In genomic region chr16:34003566-34004127, GRCm38 (mm10) we compare ENCODE assay signal across 13 mouse cellular contexts. TPM values are rescaled to one million over a fixed set of nuclear protein-coding genes. Genes with fewer than 3 reads are reported as not detected.
A peak's percentile ranks its signal among the peaks of the same experiment; 100 is the strongest.
DNase-seq lines count a peak whose midpoint lies in the region; ATAC-seq lines count a peak whose summit lies in the region.
"Had no signal": no experiment of that assay in that cellular context is flagged by ENCODE, and none has a peak within 500 bp of the region (broad histone marks: within the 10 kb centered on the region; RNA-seq: fewer than 3 reads in every experiment).

No protein-coding gene starts in this region.

- peaks cover 50% of the 10 kb centered on the region for H3K4me1 ChIP-seq in heart, embryonic 13.5 days
- H3K4me1 ChIP-seq in lung, embryonic 16.5 days (replicated peaks; ENCODE audit: control insufficient read depth, insufficient read depth, low read length), result peaks cover 30% of the 10 kb centered on the region
- H3K4me1 ChIP-seq in hindbrain, embryonic 14.5 days (replicated peaks; ENCODE audit: control insufficient read depth, insufficient read depth, low read length), result 0 out of 2 replicates have a peak, but pooled peaks cover 15% of the 10 kb centered on the region
- H3K4me1 ChIP-seq in neural tube, embryonic 15.5 days, result peaks cover 16% of the 10 kb centered on the region

- H3K27ac ChIP-seq in heart, embryonic 13.5 days (replicated peaks), result peak overlapping the region; percentile 87
- peak overlapping the region; percentile 79 for H3K27ac ChIP-seq in lung, embryonic 16.5 days (ENCODE audit: low read length)
- peak overlapping the region; percentile 74 for H3K27ac ChIP-seq in hindbrain, embryonic 14.5 days
- H3K27ac ChIP-seq in neural tube, embryonic 15.5 days (replicated peaks), result peak overlapping the region; percentile 66

- intact Hi-C loops in heart, postnatal 25 days (cut with DNase I), result no loop called here

- WGBS in heart, embryonic 13.5 days, result 35% methylated on average over 10 of the region's 10 CpGs
- WGBS in lung, embryonic 16.5 days, result 19% methylated on average over 10 of the region's 10 CpGs
- WGBS in hindbrain, embryonic 14.5 days, result 34% methylated on average over 10 of the region's 10 CpGs
- WGBS in neural tube, embryonic 15.5 days, result 36% methylated on average over 10 of the region's 10 CpGs

- H3K9ac ChIP-seq in heart, embryonic 13.5 days, result peak overlapping the region; percentile 48; the same call in 1 of the 2 replicates
- H3K9ac ChIP-seq in lung, embryonic 16.5 days (ENCODE audit: low read length), result no peak overlapping the region
- no peak overlapping the region for H3K9ac ChIP-seq in hindbrain, embryonic 14.5 days
- no peak overlapping the region for H3K9ac ChIP-seq in neural tube, embryonic 15.5 days (replicated peaks)

- no peak for ATAC-seq in heart, embryonic 13.5 days (ENCODE audit: extremely low read depth, insufficient number of reproducible peaks, low FRiP score, low TSS enrichment)
- no peak for ATAC-seq in lung, embryonic 16.5 days (ENCODE audit: low read depth)
- peak; percentile 9; the same call in 1 of the 2 replicates for ATAC-seq in hindbrain, embryonic 14.5 days (ENCODE audit: low FRiP score)
- 0 out of 2 replicates have a peak, but pooled peaks have one; percentile 20 for ATAC-seq in neural tube, embryonic 15.5 days (ENCODE audit: low FRiP score)
- ATAC-seq: CD4-positive, CD25-positive, alpha-beta regulatory T cell, adult 4 months; Patski had no signal

- peak overlapping the region; percentile 43 for H3K4me2 ChIP-seq in heart, embryonic 13.5 days
- H3K4me2 ChIP-seq in lung, embryonic 16.5 days (ENCODE audit: low read depth, low read length), result peak overlapping the region; percentile 31; the same call in 1 of the 2 replicates
- H3K4me2 ChIP-seq in hindbrain, embryonic 14.5 days (replicated peaks), result no peak overlapping the region
- H3K4me2 ChIP-seq in neural tube, embryonic 15.5 days, result no peak overlapping the region

- no peaks in the 10 kb centered on the region for H3K27me3 ChIP-seq in heart, embryonic 13.5 days (replicated peaks)
- no peaks in the 10 kb centered on the region for H3K27me3 ChIP-seq in lung, embryonic 16.5 days (ENCODE audit: control insufficient read depth, insufficient read depth, low read depth, low read length)
- H3K27me3 ChIP-seq in hindbrain, embryonic 14.5 days (ENCODE audit: control insufficient read depth, insufficient read depth, low read length), result no peaks in the 10 kb centered on the region
- no peaks in the 10 kb centered on the region for H3K27me3 ChIP-seq in neural tube, embryonic 15.5 days (replicated peaks)
- H3K27me3 ChIP-seq: Patski had no signal

- H3K4me3 ChIP-seq in heart, embryonic 13.5 days, result no peak overlapping the region
- no peak overlapping the region for H3K4me3 ChIP-seq in lung, embryonic 16.5 days (ENCODE audit: low read length)
- no peak overlapping the region for H3K4me3 ChIP-seq in hindbrain, embryonic 14.5 days (replicated peaks; ENCODE audit: low read length)
- H3K4me3 ChIP-seq in neural tube, embryonic 15.5 days (replicated peaks), result no peak overlapping the region

- no peaks in the 10 kb centered on the region for H3K9me3 ChIP-seq in heart, embryonic 13.5 days
- no peaks in the 10 kb centered on the region for H3K9me3 ChIP-seq in lung, embryonic 16.5 days (ENCODE audit: control insufficient read depth, low read length)
- no peaks in the 10 kb centered on the region for H3K9me3 ChIP-seq in hindbrain, embryonic 14.5 days (ENCODE audit: control insufficient read depth, low read length)
- H3K9me3 ChIP-seq in neural tube, embryonic 15.5 days (replicated peaks), result no peaks in the 10 kb centered on the region

- no peak for DNase-seq in heart, postnatal 25 days (ENCODE audit: low spot score)
- no peak for DNase-seq in lung, adult 18-20 months
- peak; percentile 27 for DNase-seq in hindbrain, embryonic 14.5 days (ENCODE audit: low spot score)
- DNase-seq in adrenal gland, postnatal 4 days (ENCODE audit: low spot score in 2 of 2), result no peak
- DNase-seq in right cerebral cortex, postnatal 36 days (ENCODE audit: low spot score in 2 of 2), result no peak
- DNase-seq: adrenal gland, postnatal 25 days; cerebellum, adult 9-10 months; kidney, adult 9 months had no signal

- 0 out of 2 replicates have a peak, but pooled peaks cover 4% of the 10 kb centered on the region for H3K36me3 ChIP-seq in heart, embryonic 13.5 days
- no peaks in the 10 kb centered on the region for H3K36me3 ChIP-seq in lung, embryonic 16.5 days (ENCODE audit: control insufficient read depth, insufficient read depth, low read length)
- 0 out of 2 replicates have a peak, but pooled peaks cover 10% of the 10 kb centered on the region for H3K36me3 ChIP-seq in hindbrain, embryonic 14.5 days (replicated peaks; ENCODE audit: control insufficient read depth, insufficient read depth)
- H3K36me3 ChIP-seq in neural tube, embryonic 15.5 days, result peaks cover 6% of the 10 kb centered on the region; the same call in 1 of the 2 replicates

RNA-seq across cellular contexts. Expression of gene Umps, which starts 36.8 kb away (rescaled TPM):
- 32.9 and 33.4 TPM in 2 replicates for polyA plus RNA-seq in heart, embryonic 13.5 days (2015; fragmentation: Nextera tagmentation; extraction: Ambion mirVana)
- 1 to 10 TPM; 9.0 to 9.2 TPM for total RNA-seq in heart, postnatal 25 days (2021)
- 43.8 and 49.9 TPM in 2 replicates for polyA plus RNA-seq in lung, embryonic 16.5 days (2015; fragmentation: Nextera tagmentation; extraction: Ambion mirVana)
- 24.2 and 28.5 TPM in 2 replicates for polyA plus RNA-seq in hindbrain, embryonic 14.5 days (2014; fragmentation: Nextera tagmentation; extraction: Ambion mirVana)
- polyA plus RNA-seq in neural tube, embryonic 15.5 days (2015; fragmentation: Nextera tagmentation; extraction: Ambion mirVana), result 22.8 and 32.5 TPM in 2 replicates
- 10 to 100 TPM; 42.2 to 45.0 TPM for total RNA-seq in adrenal gland, postnatal 4 days (2021)

Comparison
In these comparisons a context has a peak if more than half of its experiments do, and no peak if none do; other contexts are left out.
1. ATAC-seq: peak in hindbrain, embryonic 14.5 days (single experiment) and neural tube, embryonic 15.5 days (single experiment); none in heart, embryonic 13.5 days (single experiment) and lung, embryonic 16.5 days (single experiment).
2. H3K4me2 ChIP-seq: peak in heart, embryonic 13.5 days (single experiment) and lung, embryonic 16.5 days (single experiment); none in hindbrain, embryonic 14.5 days (single experiment) and neural tube, embryonic 15.5 days (single experiment).
3. Peak in every context shown above with its lines, with median percentiles within 50 percentile points of each other: H3K27ac ChIP-seq.